Mouse (Mus musculus): ENCODE results near the gene Ccser1. TPM values are rescaled to one million over a fixed set of nuclear protein-coding genes. Genes with fewer than 3 reads are reported as not detected.
A peak's percentile ranks its signal among the peaks of the same experiment; 100 is the strongest.

Ccser1 gene
- polyA plus RNA-seq, 1 experiment from 2014 or later: 23.5 TPM

- Histone ChIP-seq H3K4me2 (ENCODE audit: low read length) (no peak overlapping the region), H3K9ac (replicated peaks; ENCODE audit: low read length) (no peak overlapping the region), H3K27me3 (ENCODE audit: control insufficient read depth, insufficient read depth, low read length) (no peaks in the 10 kb centered on the region), H3K27ac (replicated peaks; ENCODE audit: low read depth, low read length) (no peak overlapping the region), H3K4me3 (replicated peaks; ENCODE audit: low read depth, low read length) (no peak overlapping the region), H3K9me3 (ENCODE audit: control insufficient read depth, low read length) (no peaks in the 10 kb centered on the region), H3K36me3 (ENCODE audit: control insufficient read depth, insufficient read depth, low read length) (no peaks in the 10 kb centered on the region), H3K4me1 (ENCODE audit: control insufficient read depth, insufficient read depth, low read length) (no peaks in the 10 kb centered on the region)
- 76% methylated on average over 2 of the region's 2 CpGs for WGBS
- ATAC-seq (ENCODE audit: low FRiP score, low TSS enrichment): no peak
- no peak for DNase-seq
Observed at GRCm38 (mm10) chr6:61765801-61766200, 585.7 kb downstream of the Ccser1 start.

- H3K27ac ChIP-seq (replicated peaks; ENCODE audit: low read depth, low read length): no peak overlapping the region
- H3K4me2 ChIP-seq (ENCODE audit: low read length): no peak overlapping the region
- H3K4me3 ChIP-seq (replicated peaks; ENCODE audit: low read depth, low read length): no peak overlapping the region
- WGBS: 82% methylated on average over 8 of the region's 8 CpGs
- DNase-seq (no peak), ATAC-seq (ENCODE audit: low FRiP score, low TSS enrichment) (no peak)
- no peaks in the 10 kb centered on the region for H3K36me3 ChIP-seq (ENCODE audit: control insufficient read depth, insufficient read depth, low read length)
- H3K9me3 ChIP-seq (ENCODE audit: control insufficient read depth, low read length): no peaks in the 10 kb centered on the region
- H3K4me1 ChIP-seq (ENCODE audit: control insufficient read depth, insufficient read depth, low read length): no peaks in the 10 kb centered on the region
- H3K9ac ChIP-seq (replicated peaks; ENCODE audit: low read length): no peak overlapping the region
- H3K27me3 ChIP-seq (ENCODE audit: control insufficient read depth, insufficient read depth, low read length): no peaks in the 10 kb centered on the region
Observed at GRCm38 (mm10) chr6:61767151-61767550, 587.0 kb downstream of the Ccser1 start.

- Histone ChIP-seq H3K36me3 (ENCODE audit: control insufficient read depth, insufficient read depth, low read length) (no peaks in the 10 kb centered on the region), H3K4me2 (ENCODE audit: low read length) (no peak overlapping the region), H3K27me3 (ENCODE audit: control insufficient read depth, insufficient read depth, low read length) (no peaks in the 10 kb centered on the region), H3K9ac (replicated peaks; ENCODE audit: low read length) (no peak overlapping the region), H3K4me1 (ENCODE audit: control insufficient read depth, insufficient read depth, low read length) (no peaks in the 10 kb centered on the region), H3K9me3 (ENCODE audit: control insufficient read depth, low read length) (no peaks in the 10 kb centered on the region), H3K4me3 (replicated peaks; ENCODE audit: low read depth, low read length) (no peak overlapping the region), H3K27ac (replicated peaks; ENCODE audit: low read depth, low read length) (no peak overlapping the region)
- whole genome bisulfite sequencing: 81% methylated on average over 2 of the region's 2 CpGs
- DNase-seq (no peak), ATAC-seq (ENCODE audit: low FRiP score, low TSS enrichment) (no peak)
Observed at GRCm38 (mm10) chr6:61786706-61787105, 606.6 kb downstream of the Ccser1 start.

- ATAC-seq (ENCODE audit: low FRiP score, low TSS enrichment) (no peak), DNase-seq (no peak)
- no peaks in the 10 kb centered on the region for H3K27me3 ChIP-seq (ENCODE audit: control insufficient read depth, insufficient read depth, low read length)
- H3K4me3 ChIP-seq (replicated peaks; ENCODE audit: low read depth, low read length): no peak overlapping the region
- WGBS: 67% methylated on average over 3 of the region's 3 CpGs
- no peak overlapping the region for H3K4me2 ChIP-seq (ENCODE audit: low read length)
- H3K27ac ChIP-seq (replicated peaks; ENCODE audit: low read depth, low read length): no peak overlapping the region
- H3K9ac ChIP-seq (replicated peaks; ENCODE audit: low read length): no peak overlapping the region
- no peaks in the 10 kb centered on the region for H3K4me1 ChIP-seq (ENCODE audit: control insufficient read depth, insufficient read depth, low read length)
- H3K9me3 ChIP-seq (ENCODE audit: control insufficient read depth, low read length): no peaks in the 10 kb centered on the region
- H3K36me3 ChIP-seq (ENCODE audit: control insufficient read depth, insufficient read depth, low read length): no peaks in the 10 kb centered on the region
Observed at GRCm38 (mm10) chr6:61800889-61801288, 620.8 kb downstream of the Ccser1 start.

GRCm38 (mm10) chr6:61805481-61805880 is 625.4 kb downstream of the Ccser1 start:
- Histone ChIP-seq H3K9me3 (ENCODE audit: control insufficient read depth, low read length) (no peaks in the 10 kb centered on the region), H3K27ac (replicated peaks; ENCODE audit: low read depth, low read length) (no peak overlapping the region), H3K4me2 (ENCODE audit: low read length) (no peak overlapping the region), H3K4me3 (replicated peaks; ENCODE audit: low read depth, low read length) (no peak overlapping the region), H3K36me3 (ENCODE audit: control insufficient read depth, insufficient read depth, low read length) (no peaks in the 10 kb centered on the region), H3K27me3 (ENCODE audit: control insufficient read depth, insufficient read depth, low read length) (no peaks in the 10 kb centered on the region), H3K4me1 (ENCODE audit: control insufficient read depth, insufficient read depth, low read length) (no peaks in the 10 kb centered on the region), H3K9ac (replicated peaks; ENCODE audit: low read length) (no peak overlapping the region)
- 94% methylated on average over 1 of the region's 1 CpGs for WGBS
- no peak for ATAC-seq (ENCODE audit: low FRiP score, low TSS enrichment)
- DNase-seq: no peak

GRCm38 (mm10) chr6:61817716-61818115 is 637.6 kb downstream of the Ccser1 start:
- no peaks in the 10 kb centered on the region for H3K4me1 ChIP-seq (ENCODE audit: control insufficient read depth, insufficient read depth, low read length)
- no peak overlapping the region for H3K9ac ChIP-seq (replicated peaks; ENCODE audit: low read length)
- WGBS: 73% methylated on average over 1 of the region's 1 CpGs
- H3K27ac ChIP-seq (replicated peaks; ENCODE audit: low read depth, low read length): no peak overlapping the region
- H3K36me3 ChIP-seq (ENCODE audit: control insufficient read depth, insufficient read depth, low read length): no peaks in the 10 kb centered on the region
- ATAC-seq (ENCODE audit: low FRiP score, low TSS enrichment) (no peak), DNase-seq (no peak)
- H3K4me2 ChIP-seq (ENCODE audit: low read length): no peak overlapping the region
- no peak overlapping the region for H3K4me3 ChIP-seq (replicated peaks; ENCODE audit: low read depth, low read length)
- H3K27me3 ChIP-seq (ENCODE audit: control insufficient read depth, insufficient read depth, low read length): no peaks in the 10 kb centered on the region
- H3K9me3 ChIP-seq (ENCODE audit: control insufficient read depth, low read length): no peaks in the 10 kb centered on the region

- Histone ChIP-seq H3K4me3 (replicated peaks; ENCODE audit: low read depth, low read length) (no peak overlapping the region), H3K4me2 (ENCODE audit: low read length) (no peak overlapping the region), H3K9me3 (ENCODE audit: control insufficient read depth, low read length) (no peaks in the 10 kb centered on the region), H3K27ac (replicated peaks; ENCODE audit: low read depth, low read length) (no peak overlapping the region), H3K36me3 (ENCODE audit: control insufficient read depth, insufficient read depth, low read length) (no peaks in the 10 kb centered on the region), H3K4me1 (ENCODE audit: control insufficient read depth, insufficient read depth, low read length) (no peaks in the 10 kb centered on the region), H3K27me3 (ENCODE audit: control insufficient read depth, insufficient read depth, low read length) (no peaks in the 10 kb centered on the region), H3K9ac (replicated peaks; ENCODE audit: low read length) (no peak overlapping the region)
- ATAC-seq (ENCODE audit: low FRiP score, low TSS enrichment) (no peak), DNase-seq (no peak)
- 95% methylated on average over 1 of the region's 1 CpGs for WGBS
Observed at GRCm38 (mm10) chr6:61876302-61876701, 696.2 kb downstream of the Ccser1 start.

GRCm38 (mm10) chr6:61898238-61898637 is 718.1 kb downstream of the Ccser1 start:
- H3K4me1 ChIP-seq (ENCODE audit: control insufficient read depth, insufficient read depth, low read length): no peaks in the 10 kb centered on the region
- no peak overlapping the region for H3K9ac ChIP-seq (replicated peaks; ENCODE audit: low read length)
- no peak overlapping the region for H3K4me3 ChIP-seq (replicated peaks; ENCODE audit: low read depth, low read length)
- no peaks in the 10 kb centered on the region for H3K9me3 ChIP-seq (ENCODE audit: control insufficient read depth, low read length)
- WGBS: 48% methylated on average over 4 of the region's 4 CpGs
- ATAC-seq (ENCODE audit: low FRiP score, low TSS enrichment): no peak
- peak; percentile 53 for DNase-seq
- H3K27ac ChIP-seq (replicated peaks; ENCODE audit: low read depth, low read length): 0 out of 2 replicates have a peak overlapping the region, but pooled peaks have one; percentile 13
- no peaks in the 10 kb centered on the region for H3K36me3 ChIP-seq (ENCODE audit: control insufficient read depth, insufficient read depth, low read length)
- H3K4me2 ChIP-seq (ENCODE audit: low read length): no peak overlapping the region
- H3K27me3 ChIP-seq (ENCODE audit: control insufficient read depth, insufficient read depth, low read length): no peaks in the 10 kb centered on the region

GRCm38 (mm10) chr6:61902715-61903114 is 722.6 kb downstream of the Ccser1 start:
- DNase-seq (peak; percentile 44), ATAC-seq (ENCODE audit: low FRiP score, low TSS enrichment) (no peak)
- H3K9ac ChIP-seq (replicated peaks; ENCODE audit: low read length): no peak overlapping the region
- H3K9me3 ChIP-seq (ENCODE audit: control insufficient read depth, low read length): no peaks in the 10 kb centered on the region
- H3K36me3 ChIP-seq (ENCODE audit: control insufficient read depth, insufficient read depth, low read length): no peaks in the 10 kb centered on the region
- H3K4me1 ChIP-seq (ENCODE audit: control insufficient read depth, insufficient read depth, low read length): no peaks in the 10 kb centered on the region
- no peaks in the 10 kb centered on the region for H3K27me3 ChIP-seq (ENCODE audit: control insufficient read depth, insufficient read depth, low read length)
- 36% methylated on average over 1 of the region's 1 CpGs for WGBS
- H3K4me3 ChIP-seq (replicated peaks; ENCODE audit: low read depth, low read length): no peak overlapping the region
- H3K4me2 ChIP-seq (ENCODE audit: low read length): no peak overlapping the region
- no peak overlapping the region for H3K27ac ChIP-seq (replicated peaks; ENCODE audit: low read depth, low read length)

All from midbrain, embryonic 14.5 days (tissue).